Mouse (Mus musculus) MEL (cell line): Measurements from ENCODE around the gene Calcrl. TPM values are rescaled to one million over a fixed set of nuclear protein-coding genes. Genes with fewer than 3 reads are reported as not detected.

Source experiments
- DNase-seq: peaks from one replicate; pipeline ENCODE4 v3.0.0; 2011; ENCODE audit warnings: low read depth, low spot score
- H3K27ac ChIP-seq: 2 replicates; pipeline ENCODE4 v1.5.1; 2012; ENCODE audit warnings: low read depth, mild to moderate bottlenecking, control low read depth, low read length, moderate library complexity; ENCODE audit not compliant: control insufficient read depth
- H3K27me3 ChIP-seq, 2 experiments: fragments of 150-350 bp in 1 of 2; sonication (generic) in 1 of 2; 2 replicates each; pipeline ENCODE4 v1.6.1; 2012; ENCODE audit warnings: low read length in 2 of 2, mild to moderate bottlenecking in 2 of 2, improper control_type of control experiment in 1 of 2, moderate library complexity in 1 of 2; ENCODE audit not compliant: insufficient read depth in 2 of 2, control insufficient read depth in 1 of 2
- H3K36me3 ChIP-seq, 2 experiments: 2 replicates each; pipeline ENCODE4 v1.6.1; 2012 to 2014; ENCODE audit warnings: low read length in 2 of 2, improper control_type of control experiment in 1 of 2, inconsistent platforms in 1 of 2, mild to moderate bottlenecking in 1 of 2; ENCODE audit not compliant: insufficient read depth in 2 of 2, control insufficient read depth in 1 of 2
- H3K4me1 ChIP-seq, 2 experiments: fragments of 150-350 bp in 1 of 2; sonication (generic) in 1 of 2; 2 replicates each; pipeline ENCODE4 v1.6.1; 2012; ENCODE audit warnings: low read length in 2 of 2, improper control_type of control experiment in 1 of 2, mild to moderate bottlenecking in 1 of 2; ENCODE audit not compliant: insufficient read depth in 2 of 2, control insufficient read depth in 1 of 2
- H3K4me3 ChIP-seq, 2 experiments: fragments of 150-350 bp in 1 of 2; sonication (generic) in 1 of 2; 2 replicates each; pipeline ENCODE4 v1.5.1; 2012; ENCODE audit warnings: low read depth in 2 of 2, low read length in 2 of 2, mild to moderate bottlenecking in 2 of 2, moderate library complexity in 2 of 2, control low read depth in 1 of 2, improper control_type of control experiment in 1 of 2; ENCODE audit not compliant: control insufficient read depth in 1 of 2, insufficient read depth in 1 of 2
- H3K79me2 ChIP-seq: 2 replicates; pipeline ENCODE4 v1.6.1; 2012; ENCODE audit warnings: mild to moderate bottlenecking, low read length, moderate library complexity; ENCODE audit not compliant: control insufficient read depth, poor library complexity, insufficient read depth
- H3K9ac ChIP-seq: 2 replicates; pipeline ENCODE4 v1.6.1; 2012; ENCODE audit warnings: low read depth, mild to moderate bottlenecking, control low read depth, low read length, moderate library complexity; ENCODE audit not compliant: control insufficient read depth, poor library complexity, severe bottlenecking
- H3K9me3 ChIP-seq: fragments of 150-350 bp; sonication (generic); replicated peaks from 2 replicates; pipeline ENCODE4 v1.6.1; 2012; ENCODE audit warnings: mild to moderate bottlenecking, low read length, improper control_type of control experiment, moderate library complexity; ENCODE audit not compliant: insufficient read depth
- BHLHE40 ChIP-seq: IDR thresholded peaks from 2 replicates; pipeline ENCODE4 v1.6.1; 2012; ENCODE audit warnings: low read depth, mild to moderate bottlenecking, inconsistent platforms, low read length, improper control_type of control experiment, borderline replicate concordance
- CHD1 ChIP-seq: IDR thresholded peaks from 2 replicates; pipeline ENCODE4 v1.6.1; 2012; ENCODE audit warnings: low read depth, mild to moderate bottlenecking, inconsistent platforms, low read length, improper control_type of control experiment
- CHD2 ChIP-seq: IDR thresholded peaks from 2 replicates; pipeline ENCODE4 v1.6.1; 2011; ENCODE audit warnings: low read length, improper control_type of control experiment
- CTCF ChIP-seq, 3 experiments: IDR thresholded peaks in 2 of 3; conservative IDR thresholded peaks in 1 of 3; 2 replicates each; pipeline ENCODE4 v1.5.1; 2011 to 2012; ENCODE audit warnings: low read length in 3 of 3, low read depth in 2 of 3, mild to moderate bottlenecking in 2 of 3, improper control_type of control experiment in 1 of 3, inconsistent platforms in 1 of 3, mixed read lengths in 1 of 3, moderate library complexity in 1 of 3; ENCODE audit not compliant: control insufficient read depth in 1 of 3, insufficient read depth in 1 of 3, poor library complexity in 1 of 3, severe bottlenecking in 1 of 3
- E2F4 ChIP-seq: IDR thresholded peaks from 2 replicates; pipeline ENCODE4 v1.6.1; 2011; ENCODE audit warnings: low read depth, low read length, improper control_type of control experiment, borderline replicate concordance
- ELF1 ChIP-seq: IDR thresholded peaks from 2 replicates; pipeline ENCODE4 v1.6.1; 2014; ENCODE audit warnings: low read depth, mild to moderate bottlenecking, inconsistent platforms, low read length, improper control_type of control experiment, moderate library complexity
- EP300 ChIP-seq, 2 experiments: IDR thresholded peaks; 2 replicates each; pipeline ENCODE4 v1.6.1; 2011; ENCODE audit warnings: improper control_type of control experiment in 2 of 2, low read length in 2 of 2, low read depth in 1 of 2, mild to moderate bottlenecking in 1 of 2
- ETS1 ChIP-seq: IDR thresholded peaks from 2 replicates; pipeline ENCODE4 v1.6.1; 2012; ENCODE audit warnings: low read depth, mild to moderate bottlenecking, inconsistent platforms, low read length, improper control_type of control experiment, moderate library complexity
- GABPA ChIP-seq: IDR thresholded peaks from 2 replicates; pipeline ENCODE4 v1.6.1; 2012; ENCODE audit warnings: low read depth, mild to moderate bottlenecking, inconsistent platforms, low read length, improper control_type of control experiment, moderate library complexity
- GATA1 ChIP-seq: IDR thresholded peaks from 2 replicates; pipeline ENCODE4 v1.6.1; 2011; ENCODE audit warnings: low read depth, low read length, improper control_type of control experiment
- HCFC1 ChIP-seq: IDR thresholded peaks from 2 replicates; pipeline ENCODE4 v1.6.1; 2012; ENCODE audit warnings: low read depth, mild to moderate bottlenecking, inconsistent platforms, low read length, improper control_type of control experiment, moderate library complexity
- JUND ChIP-seq: IDR thresholded peaks from 2 replicates; pipeline ENCODE4 v1.6.1; 2011; ENCODE audit warnings: low read depth, mild to moderate bottlenecking, improper control_type of control experiment, low read length
- KAT2A ChIP-seq: conservative IDR thresholded peaks from 2 replicates; pipeline ENCODE4 v1.6.1; 2012; ENCODE audit warnings: low read depth, low read length, improper control_type of control experiment, inconsistent platforms
- MAFK ChIP-seq: IDR thresholded peaks from 2 replicates; pipeline ENCODE4 v1.6.1; 2011; ENCODE audit warnings: low read depth, mild to moderate bottlenecking, low read length, improper control_type of control experiment, borderline replicate concordance
- MAX ChIP-seq: IDR thresholded peaks from 2 replicates; pipeline ENCODE4 v1.6.1; 2011; ENCODE audit warnings: low read length, improper control_type of control experiment
- MAZ ChIP-seq: IDR thresholded peaks from 2 replicates; pipeline ENCODE4 v1.6.1; 2012; ENCODE audit warnings: low read depth, mild to moderate bottlenecking, inconsistent platforms, low read length, improper control_type of control experiment
- MEF2A ChIP-seq: IDR thresholded peaks from 2 replicates; pipeline ENCODE4 v1.6.1; 2014; ENCODE audit warnings: low read depth, mild to moderate bottlenecking, inconsistent platforms, low read length, improper control_type of control experiment; ENCODE audit not compliant: poor library complexity, insufficient replicate concordance, severe bottlenecking; ENCODE audit errors: extremely low read depth
- MXI1 ChIP-seq: IDR thresholded peaks from 2 replicates; pipeline ENCODE4 v1.6.1; 2011; ENCODE audit warnings: mild to moderate bottlenecking, low read depth, low read length, improper control_type of control experiment
- MYB ChIP-seq: IDR thresholded peaks from 2 replicates; pipeline ENCODE4 v1.6.1; 2011; ENCODE audit warnings: mild to moderate bottlenecking, low read depth, low read length, improper control_type of control experiment
- MYC ChIP-seq: IDR thresholded peaks from 2 replicates; pipeline ENCODE4 v1.6.1; 2011; ENCODE audit warnings: low read depth, mild to moderate bottlenecking, low read length, improper control_type of control experiment, moderate library complexity
- NELFE ChIP-seq: IDR thresholded peaks from 2 replicates; pipeline ENCODE4 v1.6.1; 2011; ENCODE audit warnings: low read depth, low read length, improper control_type of control experiment
- NRF1 ChIP-seq: IDR thresholded peaks from 2 replicates; pipeline ENCODE4 v1.6.1; 2014; ENCODE audit warnings: low read depth, mild to moderate bottlenecking, inconsistent platforms, low read length, improper control_type of control experiment, moderate library complexity; ENCODE audit not compliant: poor library complexity, insufficient read depth, severe bottlenecking
- POLR2A ChIP-seq, 2 experiments: IDR thresholded peaks; 2 replicates each; pipeline ENCODE4 v1.6.1; 2011 to 2012; ENCODE audit warnings: low read length in 2 of 2, mild to moderate bottlenecking in 2 of 2, control low read depth in 1 of 2, improper control_type of control experiment in 1 of 2, low read depth in 1 of 2, moderate library complexity in 1 of 2; ENCODE audit not compliant: control insufficient read depth in 1 of 2, insufficient read depth in 1 of 2, poor library complexity in 1 of 2
- POLR2AphosphoS2 ChIP-seq: IDR thresholded peaks from 2 replicates; pipeline ENCODE4 v1.6.1; 2011; ENCODE audit warnings: low read length, improper control_type of control experiment
- POLR2AphosphoS5 ChIP-seq: IDR thresholded peaks from 2 replicates; pipeline ENCODE4 v1.6.1; 2012; ENCODE audit warnings: low read depth, borderline replicate concordance, mild to moderate bottlenecking, inconsistent platforms, low read length, moderate library complexity, mixed read lengths
- RAD21 ChIP-seq: IDR thresholded peaks from 2 replicates; pipeline ENCODE4 v1.6.1; 2011; ENCODE audit warnings: mild to moderate bottlenecking, low read depth, low read length, improper control_type of control experiment
- RCOR1 ChIP-seq: IDR thresholded peaks from 2 replicates; pipeline ENCODE4 v1.6.1; 2012; ENCODE audit warnings: low read depth, mild to moderate bottlenecking, inconsistent platforms, low read length, improper control_type of control experiment
- SIN3A ChIP-seq: IDR thresholded peaks from 2 replicates; pipeline ENCODE4 v1.6.1; 2012; ENCODE audit warnings: low read length, improper control_type of control experiment, inconsistent platforms
- SMC3 ChIP-seq: IDR thresholded peaks from 2 replicates; pipeline ENCODE4 v1.6.1; 2011; ENCODE audit warnings: low read depth, low read length, improper control_type of control experiment
- TAL1 ChIP-seq: IDR thresholded peaks from 2 replicates; pipeline ENCODE4 v1.6.1; 2012; ENCODE audit warnings: mild to moderate bottlenecking, inconsistent platforms, low read length, moderate library complexity, mixed read lengths
- TBP ChIP-seq: IDR thresholded peaks from 2 replicates; pipeline ENCODE4 v1.8.0; 2011; ENCODE audit warnings: low read depth, low read length, improper control_type of control experiment
- TCF12 ChIP-seq: IDR thresholded peaks from 2 replicates; pipeline ENCODE4 v1.6.1; 2014; ENCODE audit warnings: low read depth, mild to moderate bottlenecking, inconsistent platforms, low read length, improper control_type of control experiment, moderate library complexity
- USF1 ChIP-seq: IDR thresholded peaks from 2 replicates; pipeline ENCODE4 v1.6.1; 2014; ENCODE audit warnings: low read depth, mild to moderate bottlenecking, inconsistent platforms, low read length, improper control_type of control experiment, moderate library complexity
- USF2 ChIP-seq, 2 experiments: IDR thresholded peaks; 2 replicates each; pipeline ENCODE4 v1.6.1; 2011 to 2012; ENCODE audit warnings: improper control_type of control experiment in 2 of 2, low read length in 2 of 2, borderline replicate concordance in 1 of 2, inconsistent platforms in 1 of 2, low read depth in 1 of 2, mild to moderate bottlenecking in 1 of 2; ENCODE audit not compliant: insufficient read depth in 1 of 2
- ZC3H11A ChIP-seq: IDR thresholded peaks from 2 replicates; pipeline ENCODE4 v1.6.1; 2012; ENCODE audit warnings: low read depth, mild to moderate bottlenecking, inconsistent platforms, low read length, improper control_type of control experiment
- ZKSCAN1 ChIP-seq: IDR thresholded peaks from 2 replicates; pipeline ENCODE4 v1.6.1; 2012; ENCODE audit warnings: low read depth, mild to moderate bottlenecking, inconsistent platforms, low read length, improper control_type of control experiment, moderate library complexity
- ZMIZ1 ChIP-seq: IDR thresholded peaks from 2 replicates; pipeline ENCODE4 v1.6.1; 2012; ENCODE audit warnings: low read depth, mild to moderate bottlenecking, inconsistent platforms, low read length, improper control_type of control experiment, moderate library complexity
- ZNF384 ChIP-seq: IDR thresholded peaks from 2 replicates; pipeline ENCODE4 v1.6.1; 2012; ENCODE audit warnings: low read depth, mild to moderate bottlenecking, inconsistent platforms, low read length, improper control_type of control experiment
- polyA plus RNA-seq, 2 experiments: library from polyadenylated mRNA; stranded (reverse) in 1 of 2; unstranded in 1 of 2; fragments of >175 nt in 1 of 2; fragments of >200 nt in 1 of 2; gene quantifications; 2 replicates each; pipeline versions ENCODE4 v1.2.1 to v1.2.4; 2012; ENCODE audit warnings: low replicate concordance in 2 of 2, low read depth in 1 of 2; ENCODE audit not compliant: insufficient read length in 2 of 2, insufficient read depth in 1 of 2, missing spikeins in 1 of 2
- total RNA-seq: library from RNA; depleted of rRNA; stranded (reverse); fragments of 300-350 nt; gene quantifications from 2 replicates; pipeline ENCODE4 v1.2.3, GENCODE M21; 2012

Calcrl gene
- total and polyA plus RNA-seq, 3 experiments = not detected

- Histone ChIP-seq H3K9me3 (no peaks in the 10 kb centered on the region; the same call in 1 of the 2 replicates), H3K27ac (no peak overlapping the region), H3K27me3 (no peaks in the 10 kb centered on the region; a peak in 1 of 4 replicates), H3K36me3 (no peaks in the 10 kb centered on the region), H3K4me3 (no peak overlapping the region), H3K4me1 (peaks cover 0 to 5% of the 10 kb centered on the region in 2 experiments; a peak in 1 of 4 replicates), H3K9ac (no peak overlapping the region), H3K79me2 (no peaks in the 10 kb centered on the region)
- DNase-seq = peak; percentile 32
- TF ChIP-seq NELFE (no peak), MEF2A (no peak), ETS1 (peak; percentile 81), CHD1 (no peak), MYB (0 out of 2 replicates have a peak, but pooled peaks have one; percentile 16), HCFC1 (no peak), NRF1 (no peak), RAD21 (no peak), MAFK (peak; percentile 42; the same call in 1 of the 2 replicates), BHLHE40 (peak; percentile 63; the same call in 1 of the 2 replicates), POLR2AphosphoS2 (no peak), TBP (no peak), CHD2 (no peak), GATA1 (peak; percentile 87), ZC3H11A (no peak), MXI1 (peak; percentile 57; the same call in 1 of the 2 replicates), MAX (peak; percentile 60; the same call in 1 of the 2 replicates), JUND (no peak), KAT2A (peak; percentile 32; the same call in 1 of the 2 replicates), CTCF (IDR thresholded peaks at IDR 0.05 in 2 of 3, conservative IDR thresholded peaks at IDR 0.05 in 1 of 3; ENCODE audit: control insufficient read depth in 1 of 3, insufficient read depth in 1 of 3, low read depth in 2 of 3, low read length in 3 of 3, poor library complexity in 1 of 3, severe bottlenecking in 1 of 3) (no peak), SIN3A (no peak), USF2 (IDR thresholded peaks at IDR 0.05; ENCODE audit: borderline replicate concordance in 1 of 2, insufficient read depth in 1 of 2, low read depth in 1 of 2, low read length in 2 of 2) (no peak), MAZ (no peak), POLR2A (IDR thresholded peaks at IDR 0.05; ENCODE audit: control insufficient read depth in 1 of 2, insufficient read depth in 1 of 2, low read depth in 1 of 2, low read length in 2 of 2, poor library complexity in 1 of 2) (no peak), SMC3 (no peak), RCOR1 (peak; percentile 89), TCF12 (peak; percentile 87), USF1 (peak; percentile 29; the same call in 1 of the 2 replicates), ZNF384 (no peak), POLR2AphosphoS5 (no peak), GABPA (no peak), E2F4 (no peak), TAL1 (no peak), EP300 (IDR thresholded peaks at IDR 0.05; ENCODE audit: low read depth in 1 of 2, low read length in 2 of 2) (peak; percentile 77 to 80), ZKSCAN1 (no peak), ZMIZ1 (no peak), ELF1 (no peak), MYC (no peak)
Measured at GRCm38 (mm10) chr2:84369256-84369655, 56.0 kb downstream of the Calcrl start.
